Mouse (Mus musculus): ENCODE measurements around the gene Mob2.

GRCm38 (mm10) chr7:141981237-141981636 is 79.6 kb downstream of the Mob2 start:
- TF ChIP-seq MAX (IDR thresholded peaks at IDR 0.05; ENCODE audit: low read length), result peak; percentile 59
- no peak for TF ChIP-seq EP300 (IDR thresholded peaks at IDR 0.05; ENCODE audit: low read length)
- peak; percentile 68 for TF ChIP-seq POLR2A (IDR thresholded peaks at IDR 0.05; ENCODE audit: low read depth, low read length)
- no peak for TF ChIP-seq E2F4 (IDR thresholded peaks at IDR 0.05; ENCODE audit: insufficient replicate concordance, low read depth, low read length)
- no peak for TF ChIP-seq CHD2 (IDR thresholded peaks at IDR 0.05; ENCODE audit: low read length)
- TF ChIP-seq CTCF (conservative IDR thresholded peaks at IDR 0.05 in 1 of 2, IDR thresholded peaks at IDR 0.05 in 1 of 2; ENCODE audit: low read depth in 2 of 2, low read length in 2 of 2), result no peak
- TF ChIP-seq GABPA (IDR thresholded peaks at IDR 0.05; ENCODE audit: insufficient replicate concordance, low read depth, low read length), result no peak
- TF ChIP-seq MAFK (IDR thresholded peaks at IDR 0.05; ENCODE audit: insufficient replicate concordance, low read length), result no peak
